Mouse (Mus musculus): ENCODE measurements around the gene Ppp4c. TPM values are rescaled to one million over a fixed set of nuclear protein-coding genes. Genes with fewer than 3 reads are reported as not detected.

The Ppp4c gene
- 378 and 401 TPM in 2 replicates for polyA plus RNA-seq (2016; fragmentation: Nextera tagmentation; extraction: Ambion mirVana)

GRCm38 (mm10) chr7:126791851-126792720, at the start of gene Ppp4c:
TSS of gene Ppp4c (minus strand) at chr7:126792496.
- whole genome bisulfite sequencing = under 1% methylated on average over 78 of the region's 83 CpGs
- Histone ChIP-seq H3K9ac (replicated peaks) (peak within 1 kb of the TSS; percentile 88), H3K27me3 (no peaks in the 10 kb centered on the region), H3K27ac (peak within 1 kb of the TSS; percentile 97), H3K4me2 (peak within 1 kb of the TSS; percentile 71), H3K36me3 (peaks cover 70% of the 10 kb centered on the region), H3K4me1 (replicated peaks) (peaks cover 26% of the 10 kb centered on the region), H3K9me3 (no peaks in the 10 kb centered on the region), H3K4me3 (replicated peaks) (peak within 1 kb of the TSS; percentile 77)
- peak; percentile 94 for ATAC-seq (ENCODE audit: insufficient number of reproducible peaks, insufficient read depth, low FRiP score, low TSS enrichment, low read depth)

- Histone ChIP-seq H3K27ac (no peak overlapping the region), H3K36me3 (no peaks in the 10 kb centered on the region), H3K4me1 (replicated peaks) (peaks cover 11% of the 10 kb centered on the region), H3K9me3 (no peaks in the 10 kb centered on the region), H3K4me3 (replicated peaks) (no peak overlapping the region), H3K9ac (replicated peaks) (no peak overlapping the region), H3K27me3 (peaks cover 30% of the 10 kb centered on the region), H3K4me2 (no peak overlapping the region)
- no peak for ATAC-seq (ENCODE audit: insufficient number of reproducible peaks, insufficient read depth, low FRiP score, low TSS enrichment, low read depth)
- 95% methylated on average over 1 of the region's 1 CpGs for WGBS
Measured at GRCm38 (mm10) chr7:126833294-126833693, 41.0 kb upstream of the Ppp4c start.

GRCm38 (mm10) chr7:126832036-126832598, 39.8 kb upstream of the Ppp4c start:
- Histone ChIP-seq H3K4me1 (replicated peaks) (peaks cover 11% of the 10 kb centered on the region), H3K27ac (no peak overlapping the region), H3K27me3 (peaks cover 30% of the 10 kb centered on the region), H3K4me3 (replicated peaks) (peak overlapping the region; percentile 23), H3K9me3 (no peaks in the 10 kb centered on the region), H3K9ac (replicated peaks) (no peak overlapping the region), H3K4me2 (peak overlapping the region; percentile 51), H3K36me3 (no peaks in the 10 kb centered on the region)
- ATAC-seq (ENCODE audit: insufficient number of reproducible peaks, insufficient read depth, low FRiP score, low TSS enrichment, low read depth) = no peak
- under 1% methylated on average over 21 of the region's 21 CpGs for WGBS

GRCm38 (mm10) chr7:126831539-126831938, 39.2 kb upstream of the Ppp4c start, which contains the start of gene 4930451I11Rik:
TSS of gene 4930451I11Rik (minus strand) at chr7:126831639.
- Histone ChIP-seq H3K4me3 (replicated peaks) (peak within 1 kb of the TSS; percentile 23), H3K4me2 (peak within 1 kb of the TSS; percentile 51), H3K27me3 (peaks cover 30% of the 10 kb centered on the region), H3K4me1 (replicated peaks) (peaks cover 11% of the 10 kb centered on the region), H3K9ac (replicated peaks) (no peak within 1 kb of the TSS), H3K9me3 (no peaks in the 10 kb centered on the region), H3K27ac (no peak within 1 kb of the TSS), H3K36me3 (no peaks in the 10 kb centered on the region)
- 61% methylated on average over 5 of the region's 5 CpGs for WGBS
- no peak for ATAC-seq (ENCODE audit: insufficient number of reproducible peaks, insufficient read depth, low FRiP score, low TSS enrichment, low read depth)

GRCm38 (mm10) chr7:126825952-126826351, 33.7 kb upstream of the Ppp4c start:
- Histone ChIP-seq H3K4me2 (no peak overlapping the region), H3K4me1 (replicated peaks) (peaks cover 18% of the 10 kb centered on the region), H3K27ac (no peak overlapping the region), H3K9ac (replicated peaks) (no peak overlapping the region), H3K36me3 (no peaks in the 10 kb centered on the region), H3K4me3 (replicated peaks) (no peak overlapping the region), H3K27me3 (peaks cover 68% of the 10 kb centered on the region), H3K9me3 (no peaks in the 10 kb centered on the region)
- WGBS = 64% methylated on average over 5 of the region's 5 CpGs
- ATAC-seq (ENCODE audit: insufficient number of reproducible peaks, insufficient read depth, low FRiP score, low TSS enrichment, low read depth) = no peak

- Histone ChIP-seq H3K27me3 (peaks cover 63% of the 10 kb centered on the region), H3K27ac (no peak overlapping the region), H3K9me3 (no peaks in the 10 kb centered on the region), H3K4me1 (replicated peaks) (peaks cover 18% of the 10 kb centered on the region), H3K4me3 (replicated peaks) (no peak overlapping the region), H3K36me3 (no peaks in the 10 kb centered on the region), H3K9ac (replicated peaks) (no peak overlapping the region), H3K4me2 (no peak overlapping the region)
- ATAC-seq (ENCODE audit: insufficient number of reproducible peaks, insufficient read depth, low FRiP score, low TSS enrichment, low read depth) = no peak
- WGBS = 15% methylated on average over 8 of the region's 8 CpGs
Measured at GRCm38 (mm10) chr7:126825403-126825802, 33.1 kb upstream of the Ppp4c start.

DNA sequence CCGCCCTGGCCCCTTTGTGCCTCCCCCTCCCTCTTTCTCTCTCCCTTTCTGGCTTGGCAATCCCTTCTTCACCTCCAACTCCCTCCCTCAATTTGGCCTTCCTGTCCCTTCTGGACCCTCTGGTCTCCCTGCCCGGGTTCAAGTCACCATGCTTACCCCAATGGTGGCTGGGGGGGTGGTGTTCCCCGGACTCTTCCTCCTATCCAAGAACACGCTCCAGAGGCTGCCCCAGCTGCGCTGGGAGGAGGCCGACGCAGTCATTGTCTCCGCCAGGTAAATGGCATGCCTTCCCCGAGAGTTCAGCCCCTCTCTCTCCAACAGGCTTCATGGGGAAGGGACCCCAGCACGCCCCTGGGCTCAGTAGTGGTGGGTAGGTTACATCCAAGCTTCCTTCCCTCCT, 31.6 kb upstream of the Ppp4c start:
- Histone ChIP-seq H3K4me1 (replicated peaks) (peaks cover 11% of the 10 kb centered on the region), H3K9me3 (no peaks in the 10 kb centered on the region), H3K4me2 (no peak overlapping the region), H3K27me3 (peaks cover 48% of the 10 kb centered on the region), H3K27ac (no peak overlapping the region), H3K36me3 (no peaks in the 10 kb centered on the region), H3K4me3 (replicated peaks) (no peak overlapping the region), H3K9ac (replicated peaks) (no peak overlapping the region)
- WGBS = 14% methylated on average over 10 of the region's 10 CpGs
- no peak for ATAC-seq (ENCODE audit: insufficient number of reproducible peaks, insufficient read depth, low FRiP score, low TSS enrichment, low read depth)

DNA sequence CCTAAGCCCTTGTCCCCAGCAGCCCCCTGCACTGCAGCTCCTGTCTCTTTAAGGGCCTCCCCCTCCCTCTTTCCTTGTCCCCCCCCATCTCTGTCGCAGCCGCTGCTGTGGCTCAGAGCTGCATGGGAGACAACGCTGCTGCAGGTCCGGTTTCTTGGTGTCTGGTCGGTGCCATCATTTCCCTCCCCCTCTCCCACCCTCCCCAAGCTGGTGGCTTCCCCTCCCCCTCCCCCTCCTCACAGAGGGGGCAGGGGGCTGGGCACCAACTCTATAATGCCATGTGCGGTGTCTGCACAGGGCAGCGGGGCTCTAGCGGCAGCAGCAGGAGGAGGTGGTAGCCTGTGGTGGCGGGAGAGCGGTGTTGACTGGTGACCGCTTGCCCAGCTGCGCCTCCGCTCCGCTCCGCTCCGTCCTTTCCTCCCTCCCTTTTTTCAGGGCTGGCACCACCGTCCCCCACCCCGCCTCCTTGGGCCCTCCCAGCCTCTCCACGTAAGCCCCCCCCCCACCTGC, 31.0 kb upstream of the Ppp4c start:
- Histone ChIP-seq H3K4me2 (peak overlapping the region; percentile 56), H3K36me3 (no peaks in the 10 kb centered on the region), H3K27me3 (peaks cover 45% of the 10 kb centered on the region), H3K9me3 (no peaks in the 10 kb centered on the region), H3K4me1 (replicated peaks) (peaks cover 11% of the 10 kb centered on the region), H3K27ac (no peak overlapping the region), H3K9ac (replicated peaks) (peak overlapping the region; percentile 45; the same call in 1 of the 2 replicates), H3K4me3 (replicated peaks) (peak overlapping the region; percentile 33)
- 0% methylated on average over 7 of the region's 19 CpGs for WGBS
- ATAC-seq (ENCODE audit: insufficient number of reproducible peaks, insufficient read depth, low FRiP score, low TSS enrichment, low read depth) = no peak

- H3K4me3 ChIP-seq (replicated peaks) = 0 out of 2 replicates have a peak overlapping the region, but pooled peaks have one; percentile 33
- H3K27ac ChIP-seq = no peak overlapping the region
- H3K9ac ChIP-seq (replicated peaks) = no peak overlapping the region
- H3K4me1 ChIP-seq (replicated peaks) = peaks cover 11% of the 10 kb centered on the region
- 7% methylated on average over 9 of the region's 9 CpGs for WGBS
- H3K4me2 ChIP-seq = peak overlapping the region; percentile 56
- no peak for ATAC-seq (ENCODE audit: insufficient number of reproducible peaks, insufficient read depth, low FRiP score, low TSS enrichment, low read depth)
- H3K9me3 ChIP-seq = no peaks in the 10 kb centered on the region
- H3K36me3 ChIP-seq = no peaks in the 10 kb centered on the region
- H3K27me3 ChIP-seq = peaks cover 45% of the 10 kb centered on the region
Measured at GRCm38 (mm10) chr7:126822741-126823140, 30.4 kb upstream of the Ppp4c start.

DNA sequence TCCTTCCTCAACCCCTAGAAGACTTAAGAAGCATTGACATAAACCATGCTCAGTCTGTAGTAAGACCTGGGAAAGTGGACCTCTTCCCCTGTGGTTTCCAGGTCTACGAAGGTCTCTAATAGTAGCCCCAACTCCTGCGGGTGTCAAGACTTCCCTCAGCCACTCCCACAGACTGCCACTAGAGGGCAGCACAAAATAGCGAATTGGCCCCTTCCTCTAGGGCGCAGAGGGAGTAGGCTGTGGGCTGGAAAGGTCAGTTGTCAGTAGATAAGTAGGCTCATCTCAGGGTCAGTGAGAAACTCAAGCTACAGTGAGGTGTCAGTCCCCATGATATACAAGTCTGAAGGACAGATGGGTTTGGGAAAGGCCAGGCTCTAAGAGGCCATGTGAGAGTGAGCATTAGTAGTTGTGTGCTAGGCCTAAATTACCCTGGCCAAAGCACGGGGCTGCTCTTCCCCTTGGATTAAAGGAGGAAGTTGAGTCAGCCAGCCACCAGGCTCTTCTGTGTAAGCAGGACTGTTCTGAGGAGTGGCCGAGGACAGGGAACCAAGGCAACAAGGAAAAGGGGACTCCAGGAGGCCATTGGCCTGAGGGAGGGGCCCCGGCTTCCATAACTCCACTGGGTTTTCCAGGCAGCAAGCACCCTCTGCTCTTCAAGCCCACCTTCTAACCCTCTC, 29.7 kb upstream of the Ppp4c start:
- WGBS = 19% methylated on average over 7 of the region's 7 CpGs

GRCm38 (mm10) chr7:126818818-126819217, 26.5 kb upstream of the Ppp4c start:
- no peak overlapping the region for H3K27ac ChIP-seq
- H3K4me1 ChIP-seq (replicated peaks) = peaks cover 11% of the 10 kb centered on the region
- H3K36me3 ChIP-seq = no peaks in the 10 kb centered on the region
- 29% methylated on average over 1 of the region's 1 CpGs for WGBS
- no peaks in the 10 kb centered on the region for H3K9me3 ChIP-seq
- H3K4me2 ChIP-seq = no peak overlapping the region
- no peak overlapping the region for H3K4me3 ChIP-seq (replicated peaks)
- no peak for ATAC-seq (ENCODE audit: insufficient number of reproducible peaks, insufficient read depth, low FRiP score, low TSS enrichment, low read depth)
- no peak overlapping the region for H3K9ac ChIP-seq (replicated peaks)
- H3K27me3 ChIP-seq = peaks cover 22% of the 10 kb centered on the region

More for the DNA sequence above, 29.7 kb upstream of the Ppp4c start:
- H3K9me3 ChIP-seq = no peaks in the 10 kb centered on the region
- H3K36me3 ChIP-seq = no peaks in the 10 kb centered on the region
- peaks cover 11% of the 10 kb centered on the region for H3K4me1 ChIP-seq (replicated peaks)
- no peak for ATAC-seq (ENCODE audit: insufficient number of reproducible peaks, insufficient read depth, low FRiP score, low TSS enrichment, low read depth)
- H3K9ac ChIP-seq (replicated peaks) = no peak overlapping the region
- H3K27ac ChIP-seq = no peak overlapping the region
- H3K4me3 ChIP-seq (replicated peaks) = no peak overlapping the region
- H3K4me2 ChIP-seq = no peak overlapping the region
- peaks cover 45% of the 10 kb centered on the region for H3K27me3 ChIP-seq

Data from limb, embryonic 12.5 days (tissue).